Mouse (Mus musculus): Measurements from ENCODE around the gene Grifin. TPM values are rescaled to one million over a fixed set of nuclear protein-coding genes. Genes with fewer than 3 reads are reported as not detected.

Gene Grifin
- polyA plus RNA-seq, 1 experiment from 2014 or later, result 0.45 TPM

GRCm38 (mm10) chr5:140606386-140606785 is 41.5 kb upstream of the Grifin start:
- ATAC-seq (replicated peaks; ENCODE audit: low FRiP score), result peak; percentile 27
- under 1% methylated on average over 23 of the region's 23 CpGs for WGBS
- Histone ChIP-seq H3K27me3 (peaks cover 7% of the 10 kb centered on the region; the same call in 1 of the 2 replicates), H3K9ac (peak overlapping the region; percentile 26; the same call in 1 of the 2 replicates), H3K4me2 (peak overlapping the region; percentile 92), H3K36me3 (no peaks in the 10 kb centered on the region), H3K27ac (peak overlapping the region; percentile 95), H3K9me3 (replicated peaks) (no peaks in the 10 kb centered on the region), H3K4me3 (replicated peaks) (peak overlapping the region; percentile 66), H3K4me1 (peaks cover 90% of the 10 kb centered on the region)

GRCm38 (mm10) chr5:140605228-140605627 is 40.4 kb upstream of the Grifin start:
- H3K27ac ChIP-seq, result peak overlapping the region; percentile 95
- no peaks in the 10 kb centered on the region for H3K9me3 ChIP-seq (replicated peaks)
- H3K9ac ChIP-seq, result no peak overlapping the region
- ATAC-seq (replicated peaks; ENCODE audit: low FRiP score), result no peak
- H3K4me3 ChIP-seq (replicated peaks), result no peak overlapping the region
- WGBS, result 24% methylated on average over 3 of the region's 3 CpGs
- H3K27me3 ChIP-seq, result peaks cover 7% of the 10 kb centered on the region; the same call in 1 of the 2 replicates
- H3K36me3 ChIP-seq, result no peaks in the 10 kb centered on the region
- peak overlapping the region; percentile 92; the same call in 1 of the 2 replicates for H3K4me2 ChIP-seq
- H3K4me1 ChIP-seq, result peaks cover 89% of the 10 kb centered on the region

- H3K9me3 ChIP-seq (replicated peaks), result no peaks in the 10 kb centered on the region
- H3K27ac ChIP-seq, result peak overlapping the region; percentile 95
- H3K36me3 ChIP-seq, result no peaks in the 10 kb centered on the region
- peaks cover 87% of the 10 kb centered on the region for H3K4me1 ChIP-seq
- H3K4me3 ChIP-seq (replicated peaks), result no peak overlapping the region
- H3K9ac ChIP-seq, result no peak overlapping the region
- WGBS, result 52% methylated on average over 8 of the region's 8 CpGs
- H3K4me2 ChIP-seq, result no peak overlapping the region
- peaks cover 7% of the 10 kb centered on the region; the same call in 1 of the 2 replicates for H3K27me3 ChIP-seq
- no peak for ATAC-seq (replicated peaks; ENCODE audit: low FRiP score)
Observed at GRCm38 (mm10) chr5:140604386-140604785, 39.5 kb upstream of the Grifin start.

DNA sequence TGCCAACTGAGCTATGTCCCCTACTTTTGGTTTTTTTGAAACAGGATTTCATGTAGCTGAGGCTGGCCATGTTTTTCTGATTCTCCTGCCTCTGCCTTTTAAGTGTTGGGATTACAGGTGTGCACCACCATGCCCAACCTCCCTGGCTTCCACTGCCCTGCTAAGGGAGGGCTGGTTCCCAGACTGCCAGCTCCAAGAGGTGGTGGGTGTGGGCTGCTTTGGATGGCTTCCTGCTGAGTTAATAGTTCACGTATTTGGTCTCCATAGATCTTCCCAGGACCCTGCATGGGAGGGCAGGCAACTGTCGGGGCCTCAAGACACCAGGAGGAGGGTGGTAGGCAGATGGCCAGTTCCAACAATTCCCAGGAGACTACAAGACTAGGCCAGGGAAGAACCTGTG is 37.7 kb upstream of the Grifin start:
- Histone ChIP-seq H3K9me3 (replicated peaks) (no peaks in the 10 kb centered on the region), H3K27ac (peak overlapping the region; percentile 77), H3K4me2 (no peak overlapping the region), H3K4me3 (replicated peaks) (no peak overlapping the region), H3K27me3 (peaks cover 7% of the 10 kb centered on the region; the same call in 1 of the 2 replicates), H3K4me1 (peaks cover 69% of the 10 kb centered on the region), H3K36me3 (no peaks in the 10 kb centered on the region), H3K9ac (no peak overlapping the region)
- 30% methylated on average over 2 of the region's 2 CpGs for WGBS
- ATAC-seq (replicated peaks; ENCODE audit: low FRiP score), result 0 out of 2 replicates have a peak, but pooled peaks have one; percentile 13

GRCm38 (mm10) chr5:140601712-140602111 is 36.8 kb upstream of the Grifin start:
- Histone ChIP-seq H3K4me3 (replicated peaks) (no peak overlapping the region), H3K9ac (no peak overlapping the region), H3K4me2 (no peak overlapping the region), H3K27me3 (peaks cover 7% of the 10 kb centered on the region; the same call in 1 of the 2 replicates), H3K36me3 (no peaks in the 10 kb centered on the region), H3K27ac (peak overlapping the region; percentile 77), H3K9me3 (replicated peaks) (no peaks in the 10 kb centered on the region), H3K4me1 (peaks cover 68% of the 10 kb centered on the region)
- WGBS, result 63% methylated on average over 12 of the region's 12 CpGs
- ATAC-seq (replicated peaks; ENCODE audit: low FRiP score), result peak; percentile 35; the same call in 1 of the 2 replicates

DNA sequence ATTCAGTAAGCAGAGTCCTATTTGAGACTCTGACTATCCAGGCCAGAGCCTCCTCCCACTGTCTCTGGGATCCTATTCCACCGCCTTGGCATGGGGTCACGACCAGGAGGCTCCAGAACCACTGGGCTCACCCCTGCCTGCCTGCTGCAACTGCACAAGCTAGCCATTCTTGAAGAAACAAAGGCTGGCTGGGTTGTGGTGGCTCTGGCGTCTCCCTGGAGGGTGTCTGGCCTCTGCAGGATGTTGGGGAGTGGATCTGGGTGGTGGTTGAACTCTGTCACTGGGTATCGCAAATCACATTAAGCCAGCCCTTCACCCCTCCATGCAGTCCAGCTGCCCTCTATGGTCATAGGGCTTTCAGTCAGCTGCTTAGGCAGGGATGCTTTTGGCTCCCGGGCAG is 35.1 kb upstream of the Grifin start:
- Histone ChIP-seq H3K4me1 (peaks cover 52% of the 10 kb centered on the region), H3K4me3 (replicated peaks) (no peak overlapping the region), H3K36me3 (no peaks in the 10 kb centered on the region), H3K4me2 (no peak overlapping the region), H3K27ac (peak overlapping the region; percentile 49), H3K9me3 (replicated peaks) (no peaks in the 10 kb centered on the region), H3K9ac (no peak overlapping the region), H3K27me3 (no peaks in the 10 kb centered on the region; the same call in 1 of the 2 replicates)
- 23% methylated on average over 5 of the region's 5 CpGs for WGBS
- no peak for ATAC-seq (replicated peaks; ENCODE audit: low FRiP score)

DNA sequence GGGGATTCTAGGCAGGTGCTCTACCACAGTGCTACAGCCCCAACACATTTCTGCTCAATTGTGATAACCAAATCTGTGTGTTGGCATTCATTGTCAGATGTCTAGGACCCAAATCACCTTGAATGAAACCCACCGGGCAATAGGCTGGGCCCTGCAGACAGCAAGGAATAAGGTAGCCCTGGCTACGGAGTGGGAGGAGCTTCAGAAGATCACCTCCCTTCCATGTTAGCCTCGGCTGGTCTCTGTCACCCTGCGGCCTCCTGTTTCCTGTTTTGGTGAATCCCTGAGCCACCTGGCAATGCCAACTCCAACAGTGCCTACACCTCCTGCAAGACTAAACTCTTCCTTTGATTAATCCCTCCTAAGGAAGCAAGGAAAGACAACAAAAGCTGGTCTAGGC is 32.9 kb upstream of the Grifin start:
- H3K27me3 ChIP-seq, result no peaks in the 10 kb centered on the region
- no peaks in the 10 kb centered on the region for H3K9me3 ChIP-seq (replicated peaks)
- no peak overlapping the region for H3K4me3 ChIP-seq (replicated peaks)
- no peak for ATAC-seq (replicated peaks; ENCODE audit: low FRiP score)
- no peak overlapping the region for H3K27ac ChIP-seq
- H3K36me3 ChIP-seq, result no peaks in the 10 kb centered on the region
- H3K4me2 ChIP-seq, result no peak overlapping the region
- H3K4me1 ChIP-seq, result peaks cover 40% of the 10 kb centered on the region
- WGBS, result 83% methylated on average over 4 of the region's 4 CpGs
- H3K9ac ChIP-seq, result no peak overlapping the region

DNA sequence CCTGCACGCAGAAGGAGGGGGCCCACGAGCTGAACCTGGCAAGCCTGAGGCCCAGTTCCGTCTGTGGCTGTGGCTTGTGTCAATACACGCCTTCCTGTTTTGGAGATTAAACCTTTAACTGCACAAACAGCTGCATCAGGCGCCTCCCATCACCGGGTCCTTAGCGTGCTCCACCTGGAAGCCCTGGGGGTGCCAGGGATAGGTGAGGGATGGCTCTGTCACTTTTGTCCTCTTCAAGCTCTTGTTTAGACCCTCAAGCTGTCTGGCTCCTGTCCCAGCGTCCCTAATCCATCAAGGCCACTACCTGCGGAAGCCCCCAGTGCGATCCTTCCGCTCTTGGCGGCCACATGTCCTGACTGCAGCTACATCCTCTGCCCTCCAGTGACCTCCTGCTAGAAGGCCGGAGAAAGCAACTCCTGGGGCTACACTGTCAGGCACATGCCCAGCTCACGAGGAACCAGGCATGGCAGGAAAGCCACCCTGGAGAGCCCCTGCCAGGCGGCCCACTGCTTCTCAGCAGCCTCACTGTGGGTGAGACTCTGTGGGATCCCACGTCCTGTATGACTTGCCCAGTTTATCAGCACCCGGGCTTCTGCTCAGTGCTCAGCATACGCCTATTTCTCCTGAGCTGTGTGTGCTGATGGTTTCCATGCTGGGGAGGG is 32.2 kb upstream of the Grifin start:
- H3K36me3 ChIP-seq, result no peaks in the 10 kb centered on the region
- no peaks in the 10 kb centered on the region for H3K27me3 ChIP-seq
- no peak overlapping the region for H3K4me3 ChIP-seq (replicated peaks)
- no peak overlapping the region for H3K9ac ChIP-seq
- no peak overlapping the region for H3K4me2 ChIP-seq
- 61% methylated on average over 18 of the region's 18 CpGs for WGBS
- H3K9me3 ChIP-seq (replicated peaks), result no peaks in the 10 kb centered on the region
- peak overlapping the region; percentile 57; the same call in 1 of the 2 replicates for H3K27ac ChIP-seq
- peaks cover 35% of the 10 kb centered on the region for H3K4me1 ChIP-seq
- ATAC-seq (replicated peaks; ENCODE audit: low FRiP score), result 0 out of 2 replicates have a peak, but pooled peaks have one; percentile 27

DNA sequence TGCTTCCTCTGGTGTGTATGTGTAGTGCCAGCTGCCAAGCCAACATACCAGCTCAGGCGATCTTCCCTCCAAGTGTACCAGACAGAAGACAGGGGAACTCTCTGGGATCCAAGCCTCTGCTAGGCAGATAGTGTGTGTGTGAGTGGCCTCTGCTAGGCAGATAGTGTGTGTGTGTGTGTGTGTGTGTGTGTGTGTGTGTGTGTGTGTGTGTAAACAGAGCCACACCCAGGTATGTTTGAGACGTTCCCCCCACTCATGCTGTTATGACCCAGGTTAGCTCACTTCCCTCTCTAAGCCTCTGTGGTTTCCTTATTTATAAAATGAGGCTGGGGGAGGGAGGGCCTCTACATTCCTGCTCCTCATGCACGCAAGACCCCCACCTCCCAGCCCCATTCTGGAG is 31.6 kb upstream of the Grifin start:
- H3K4me3 ChIP-seq (replicated peaks), result no peak overlapping the region
- ATAC-seq (replicated peaks; ENCODE audit: low FRiP score), result no peak
- H3K36me3 ChIP-seq, result no peaks in the 10 kb centered on the region
- peaks cover 35% of the 10 kb centered on the region for H3K4me1 ChIP-seq
- H3K27me3 ChIP-seq, result no peaks in the 10 kb centered on the region
- peak overlapping the region; percentile 57; the same call in 1 of the 2 replicates for H3K27ac ChIP-seq
- no peak overlapping the region for H3K4me2 ChIP-seq
- 49% methylated on average over 3 of the region's 3 CpGs for WGBS
- no peak overlapping the region for H3K9ac ChIP-seq
- no peaks in the 10 kb centered on the region for H3K9me3 ChIP-seq (replicated peaks)

DNA sequence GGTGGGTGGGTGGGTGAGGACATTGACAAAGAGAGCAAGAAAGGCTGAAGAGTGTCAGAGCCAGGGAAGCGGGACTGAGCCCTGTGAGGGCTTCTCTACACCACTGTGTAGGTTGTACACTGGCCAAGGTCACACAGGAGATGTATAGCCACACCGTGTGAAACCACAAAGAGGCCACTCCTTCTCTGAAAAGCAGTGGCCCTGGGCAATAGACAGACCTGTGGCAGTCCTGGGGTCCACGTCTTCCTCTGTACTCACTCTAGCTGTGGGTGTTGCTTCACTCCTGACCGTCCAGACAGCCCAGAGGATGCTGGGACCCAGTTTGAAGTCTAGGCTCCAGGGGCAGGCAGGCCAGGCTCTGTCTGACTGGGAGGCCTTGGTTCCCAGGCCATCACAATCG is 30.0 kb upstream of the Grifin start:
- Histone ChIP-seq H3K27me3 (no peaks in the 10 kb centered on the region), H3K4me3 (replicated peaks) (no peak overlapping the region), H3K27ac (no peak overlapping the region), H3K9me3 (replicated peaks) (no peaks in the 10 kb centered on the region), H3K4me2 (no peak overlapping the region), H3K4me1 (peaks cover 19% of the 10 kb centered on the region), H3K36me3 (no peaks in the 10 kb centered on the region), H3K9ac (no peak overlapping the region)
- no peak for ATAC-seq (replicated peaks; ENCODE audit: low FRiP score)
- 75% methylated on average over 5 of the region's 5 CpGs for WGBS

DNA sequence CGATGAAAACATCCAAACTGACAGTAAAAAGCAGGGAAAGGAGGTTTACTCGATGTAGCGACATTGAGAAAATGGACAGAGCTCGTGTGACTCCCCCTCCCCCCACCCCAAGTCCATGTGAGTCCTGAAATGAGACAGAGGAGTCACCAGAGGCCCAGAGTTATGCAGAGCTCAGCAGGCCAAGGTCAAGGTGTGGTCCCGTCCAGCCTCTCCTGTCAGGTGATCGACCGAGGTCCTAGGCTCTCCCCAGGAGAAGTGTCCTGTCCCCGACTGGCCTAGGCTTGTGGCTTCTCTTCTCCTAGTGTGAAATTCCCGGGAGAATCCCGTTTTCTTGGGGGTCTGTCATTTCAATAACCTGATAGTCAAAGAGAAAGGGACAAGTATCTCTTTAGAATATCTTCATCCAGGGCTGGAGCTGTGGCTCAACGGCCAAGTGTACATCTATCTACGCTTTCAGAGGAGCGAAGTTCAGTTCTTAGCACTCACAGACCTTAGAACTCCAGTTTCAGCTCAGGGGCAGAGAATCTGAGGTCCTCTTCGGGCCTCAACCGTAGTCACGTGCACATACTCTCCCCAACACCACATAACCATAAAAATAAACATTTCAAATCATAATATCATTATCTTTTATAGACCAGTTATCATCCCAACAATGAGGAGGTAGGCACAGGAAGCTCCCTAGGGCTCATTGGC is 24.4 kb upstream of the Grifin start:
- ATAC-seq (replicated peaks; ENCODE audit: low FRiP score), result no peak
- Histone ChIP-seq H3K27me3 (no peaks in the 10 kb centered on the region), H3K9me3 (replicated peaks) (no peaks in the 10 kb centered on the region), H3K27ac (no peak overlapping the region), H3K9ac (no peak overlapping the region), H3K4me1 (peaks cover 17% of the 10 kb centered on the region), H3K4me2 (no peak overlapping the region), H3K36me3 (no peaks in the 10 kb centered on the region), H3K4me3 (replicated peaks) (no peak overlapping the region)
- 83% methylated on average over 16 of the region's 16 CpGs for WGBS

- no peak overlapping the region for H3K9ac ChIP-seq
- H3K27ac ChIP-seq, result peak overlapping the region; percentile 24; the same call in 1 of the 2 replicates
- no peaks in the 10 kb centered on the region for H3K27me3 ChIP-seq
- 0 out of 2 replicates have a peak, but pooled peaks have one; percentile 6 for ATAC-seq (replicated peaks; ENCODE audit: low FRiP score)
- no peak overlapping the region for H3K4me3 ChIP-seq (replicated peaks)
- no peak overlapping the region for H3K4me2 ChIP-seq
- 47% methylated on average over 6 of the region's 6 CpGs for WGBS
- no peaks in the 10 kb centered on the region for H3K36me3 ChIP-seq
- H3K4me1 ChIP-seq, result peaks cover 56% of the 10 kb centered on the region
- H3K9me3 ChIP-seq (replicated peaks), result no peaks in the 10 kb centered on the region
Observed at GRCm38 (mm10) chr5:140583732-140584368, 19.0 kb upstream of the Grifin start.

All from kidney, embryonic 15.5 days (tissue).